Mouse (Mus musculus) MEL (cell line): ENCODE measurements around the gene Zfp989.
"Not testable (repeated sequence)": the region's sequence is repeated elsewhere in the genome, so short reads cannot be mapped to it uniquely, and the experiment has no call there.

Source experiments
- BHLHE40 ChIP-seq: IDR thresholded peaks from 2 replicates; pipeline ENCODE4 v1.6.1; 2012; ENCODE audit warnings: low read depth, mild to moderate bottlenecking, inconsistent platforms, low read length, improper control_type of control experiment, borderline replicate concordance
- CHD2 ChIP-seq: IDR thresholded peaks from 2 replicates; pipeline ENCODE4 v1.6.1; 2011; ENCODE audit warnings: low read length, improper control_type of control experiment
- GATA1 ChIP-seq: IDR thresholded peaks from 2 replicates; pipeline ENCODE4 v1.6.1; 2011; ENCODE audit warnings: low read depth, low read length, improper control_type of control experiment
- TAL1 ChIP-seq: IDR thresholded peaks from 2 replicates; pipeline ENCODE4 v1.6.1; 2012; ENCODE audit warnings: mild to moderate bottlenecking, inconsistent platforms, low read length, moderate library complexity, mixed read lengths
- UBTF ChIP-seq: IDR thresholded peaks from 2 replicates; pipeline ENCODE4 v1.6.1; 2012; ENCODE audit warnings: low read depth, mild to moderate bottlenecking, inconsistent platforms, low read length, improper control_type of control experiment, moderate library complexity, borderline replicate concordance; ENCODE audit not compliant: insufficient read depth

- not testable (repeated sequence) for TF ChIP-seq GATA1, TAL1, BHLHE40, CHD2, UBTF
These were observed 4.8 kb downstream of the Zfp989 start for GRCm38 (mm10) chr4:146976581-146976980.
